Mouse (Mus musculus) lung, adult 2 months (tissue): ENCODE data around the gene Nxph3. TPM values are rescaled to one million over a fixed set of nuclear protein-coding genes. Genes with fewer than 3 reads are reported as not detected.
A peak's percentile ranks its signal among the peaks of the same experiment; 100 is the strongest.
"Not testable (repeated sequence)": the region's sequence is repeated elsewhere in the genome, so short reads cannot be mapped to it uniquely, and the experiment has no call there.

Source experiments
- DNase-seq: peaks from one replicate; pipeline ENCODE4 v3.0.0; 2022
- H3K4me1 ChIP-seq: fragments of 200-500 bp; 2 replicates; pipeline ENCODE4 v1.6.1; 2011; ENCODE audit warnings: low read length; ENCODE audit not compliant: control insufficient read depth, insufficient read depth
- H3K4me3 ChIP-seq: fragments of 200-500 bp; replicated peaks from 2 replicates; pipeline ENCODE3; 2011; ENCODE audit warnings: low read depth, mild to moderate bottlenecking, control low read depth, low read length; ENCODE audit errors: extremely low read depth
- CTCF ChIP-seq: fragments of 200-500 bp; IDR thresholded peaks from 2 replicates; pipeline ENCODE4 v1.5.1; 2011; ENCODE audit warnings: mild to moderate bottlenecking, low read length, control low read depth; ENCODE audit not compliant: insufficient read depth
- POLR2A ChIP-seq: fragments of 200-500 bp; IDR thresholded peaks from 2 replicates; pipeline ENCODE4 v1.6.1; 2011; ENCODE audit warnings: low read depth, mild to moderate bottlenecking, control low read depth, low read length, borderline replicate concordance; ENCODE audit errors: extremely low read depth
- WGBS: fragments of 180-500 bp; shearing (Covaris S2); methylation state at CpG from one replicate; pipeline ENCODE4 v1.1.7; 2018; 5-methylcytosine and 5-hydroxymethylcytosine counted together
- polyA plus RNA-seq: library from polyadenylated mRNA; depleted of rRNA; stranded (reverse); fragments of >200 nt; gene quantifications from 2 replicates; pipeline ENCODE4 v1.2.3, GENCODE M21; 2012

Gene Nxph3
- polyA plus RNA-seq, 1 experiment, result 9.2 TPM

GRCm38 (mm10) chr11:95510631-95511030 is 3.7 kb downstream of the Nxph3 start:
- DNase-seq, result no peak
- no peak for TF ChIP-seq CTCF
- no peak overlapping the region for H3K4me3 ChIP-seq
- H3K4me1 ChIP-seq, result no peaks in the 10 kb centered on the region
- WGBS, result 89% methylated on average over 12 of the region's 12 CpGs

DNA sequence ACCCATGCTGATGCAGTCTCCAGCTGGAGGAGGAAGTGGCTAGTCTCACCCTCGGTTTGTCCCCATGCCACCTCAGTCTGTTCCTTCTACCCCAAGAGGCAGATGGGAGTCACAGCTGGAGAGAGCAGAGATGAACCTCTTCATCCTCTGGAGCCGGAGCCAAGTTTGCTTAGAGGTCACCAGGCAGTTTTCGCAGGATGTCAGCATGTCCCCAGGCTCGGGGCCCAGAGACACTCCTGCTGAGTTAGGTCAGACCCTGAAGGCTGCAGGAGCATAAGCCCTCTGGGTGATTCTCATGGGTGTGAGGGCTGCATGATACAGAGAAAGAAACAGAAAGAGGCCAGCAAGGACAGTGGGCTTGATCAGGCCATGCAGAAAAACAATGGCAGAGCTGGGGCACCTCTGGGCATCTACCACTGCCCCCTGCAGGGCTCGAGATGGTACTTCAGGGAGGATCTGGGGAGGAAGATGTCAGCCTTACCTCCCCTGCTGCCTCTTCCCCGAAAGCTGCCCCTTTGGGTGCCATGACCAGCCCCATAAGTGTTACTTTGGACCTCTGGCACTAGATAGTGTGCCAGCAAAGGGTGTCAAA is 5.1 kb downstream of the Nxph3 start:
- Histone ChIP-seq H3K4me3 (no peak overlapping the region), H3K4me1 (no peaks in the 10 kb centered on the region)
- peak; percentile 36 for DNase-seq
- TF ChIP-seq POLR2A (no peak), CTCF (peak; percentile 61)
- WGBS, result 63% methylated on average over 6 of the region's 6 CpGs

DNA sequence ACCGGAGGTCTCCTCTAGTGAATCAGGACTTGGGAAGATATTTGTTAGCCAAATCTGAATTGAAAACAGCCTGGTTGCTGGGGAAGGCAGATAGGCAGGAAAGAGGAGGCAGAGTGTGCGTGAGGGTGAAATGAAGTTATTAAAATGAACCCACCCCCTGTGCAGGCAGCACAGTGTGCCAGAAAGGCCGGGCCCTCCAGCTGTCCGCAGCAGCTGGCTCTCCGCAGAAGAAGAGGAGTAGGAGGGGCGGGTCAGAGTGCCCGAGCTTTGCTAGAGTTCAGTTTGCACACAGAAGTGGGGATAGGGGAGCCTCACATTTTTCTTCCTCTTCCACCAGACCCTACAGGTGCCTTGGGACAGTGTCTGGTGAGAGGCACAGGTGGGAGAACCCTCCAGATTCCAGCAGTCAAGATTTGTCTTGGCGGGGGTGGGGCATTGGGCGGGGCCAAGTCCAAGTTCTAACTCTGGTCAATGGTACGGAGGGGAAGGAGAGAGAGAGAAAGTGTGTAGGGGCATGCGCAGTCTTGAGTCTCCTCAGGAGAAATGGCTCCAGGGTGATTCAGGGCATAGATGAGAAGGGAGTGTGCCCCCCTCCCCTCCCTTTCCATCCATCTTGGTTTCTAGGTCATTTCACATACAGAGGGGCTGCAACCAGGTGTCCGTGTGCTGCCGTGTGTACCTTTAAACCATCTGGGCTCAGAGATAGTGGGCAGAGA is 6.0 kb downstream of the Nxph3 start:
- H3K4me3 ChIP-seq, result peak overlapping the region; percentile 43
- no peak for DNase-seq
- no peak for TF ChIP-seq CTCF
- TF ChIP-seq POLR2A, result no peak
- no peaks in the 10 kb centered on the region for H3K4me1 ChIP-seq
- 35% methylated on average over 13 of the region's 13 CpGs for WGBS

DNA sequence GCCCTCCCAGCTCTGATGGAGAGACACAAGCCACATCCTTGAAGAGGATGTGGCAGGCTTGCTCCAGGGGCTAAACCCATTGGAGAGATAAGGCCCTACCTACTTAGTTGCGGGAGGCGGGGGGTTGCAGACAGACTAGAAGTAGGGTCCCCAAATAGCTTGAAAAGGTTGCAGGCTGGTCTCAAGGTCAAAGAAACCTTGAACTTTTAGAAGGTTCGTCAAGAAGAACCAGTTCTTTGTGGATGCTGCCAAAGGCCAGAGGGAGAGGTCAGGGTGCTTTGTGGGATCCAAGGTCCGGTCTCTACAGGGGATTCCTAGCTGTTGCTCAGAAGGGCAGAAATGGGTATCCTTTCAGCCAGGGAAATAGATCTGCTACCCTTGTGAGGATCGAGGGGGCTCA is 6.6 kb downstream of the Nxph3 start:
- no peak overlapping the region for H3K4me3 ChIP-seq
- TF ChIP-seq POLR2A, result no peak
- TF ChIP-seq CTCF, result no peak
- WGBS, result 65% methylated on average over 5 of the region's 5 CpGs
- no peak for DNase-seq
- no peaks in the 10 kb centered on the region for H3K4me1 ChIP-seq

GRCm38 (mm10) chr11:95507041-95507716 is 7.2 kb downstream of the Nxph3 start:
- 35% methylated on average over 12 of the region's 12 CpGs for WGBS
- Histone ChIP-seq H3K4me3 (no peak overlapping the region), H3K4me1 (no peaks in the 10 kb centered on the region)
- no peak for TF ChIP-seq POLR2A
- TF ChIP-seq CTCF, result peak; percentile 36; the same call in 1 of the 2 replicates
- DNase-seq, result no peak

- WGBS, result 79% methylated on average over 6 of the region's 6 CpGs
- TF ChIP-seq CTCF (no peak), POLR2A (no peak)
- Histone ChIP-seq H3K4me1 (no peaks in the 10 kb centered on the region), H3K4me3 (no peak overlapping the region)
- no peak for DNase-seq
Observed at GRCm38 (mm10) chr11:95504271-95504731, 10.1 kb downstream of the Nxph3 start.

DNA sequence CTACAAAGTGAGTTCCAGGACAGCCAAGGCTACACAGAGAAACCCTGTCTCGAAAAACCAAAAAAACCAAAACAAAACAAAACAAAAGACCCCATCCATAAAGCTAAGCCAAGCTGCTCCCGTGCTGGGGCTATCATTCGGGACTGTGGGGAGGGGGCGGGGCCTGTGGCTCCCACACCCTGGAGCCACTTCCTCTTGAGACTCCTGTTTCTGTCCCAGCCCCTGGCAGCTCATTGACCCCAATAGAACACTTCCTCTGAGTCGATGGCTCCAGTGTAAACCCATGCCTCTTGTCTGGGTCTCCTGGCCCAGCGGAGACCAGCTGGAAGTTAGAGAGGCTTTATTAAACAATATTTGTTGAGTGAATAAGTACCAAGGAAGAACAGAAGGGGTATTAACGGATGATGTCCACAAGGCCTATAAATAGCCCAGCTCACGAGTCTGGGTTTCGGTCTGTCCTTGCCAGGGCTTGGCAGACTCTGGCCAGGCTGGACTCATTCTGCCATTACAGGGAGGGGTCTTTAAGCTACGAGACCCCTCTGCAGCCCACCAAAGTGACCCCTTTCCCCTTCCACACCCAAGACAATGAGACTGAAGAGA is 10.7 kb downstream of the Nxph3 start:
- 35% methylated on average over 10 of the region's 10 CpGs for WGBS
- no peaks in the 10 kb centered on the region for H3K4me1 ChIP-seq
- no peak overlapping the region for H3K4me3 ChIP-seq
- DNase-seq, result no peak
- no peak for TF ChIP-seq CTCF
- no peak for TF ChIP-seq POLR2A

GRCm38 (mm10) chr11:95501826-95502225 is 12.5 kb downstream of the Nxph3 start:
- not testable (repeated sequence) for H3K4me1 ChIP-seq, DNase-seq, H3K4me3 ChIP-seq
- 79% methylated on average over 8 of the region's 8 CpGs for WGBS

- Histone ChIP-seq H3K4me1 (no peaks in the 10 kb centered on the region), H3K4me3 (no peak overlapping the region)
- WGBS, result 41% methylated on average over 3 of the region's 3 CpGs
- DNase-seq, result no peak
- TF ChIP-seq CTCF, result no peak
- TF ChIP-seq POLR2A, result no peak
Observed at GRCm38 (mm10) chr11:95500836-95501235, 13.5 kb downstream of the Nxph3 start.

GRCm38 (mm10) chr11:95500412-95500811 is 14.0 kb downstream of the Nxph3 start:
- Histone ChIP-seq H3K4me1 (no peaks in the 10 kb centered on the region), H3K4me3 (no peak overlapping the region)
- no peak for DNase-seq
- 24% methylated on average over 4 of the region's 4 CpGs for WGBS
- TF ChIP-seq POLR2A (no peak), CTCF (no peak)
